Mouse (Mus musculus): ENCODE measurements at regions not wholly inside any gene's neighbourhood (a gene's known extent, or its start where the extent isn't known, plus 50 kb on each side); places are given as distances from the start of the nearest gene placed in this dataset.
A peak's percentile ranks its signal among the peaks of the same experiment; 100 is the strongest.

DNA sequence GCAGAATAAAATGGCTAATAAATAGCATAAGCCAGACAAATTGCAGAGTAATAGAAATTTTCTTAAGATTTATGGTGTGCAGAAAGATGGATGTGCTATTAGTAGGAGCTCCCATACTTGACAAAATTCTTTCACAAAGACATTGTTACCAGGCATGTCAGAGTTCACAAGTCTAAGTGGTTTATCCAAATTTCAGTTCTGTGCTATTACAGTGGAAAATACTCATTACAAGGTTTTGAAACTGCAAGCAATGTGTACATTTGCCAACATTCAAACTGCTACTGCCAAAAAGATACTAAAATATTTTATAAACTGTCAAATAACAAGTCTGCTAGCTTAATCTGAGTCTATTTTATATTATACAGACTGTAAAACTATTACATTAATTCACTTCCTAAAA lies 1550.2 kb upstream of the Acvr2a start:
- no peak for DNase-seq (ENCODE audit: low spot score in 2 of 2)

DNA sequence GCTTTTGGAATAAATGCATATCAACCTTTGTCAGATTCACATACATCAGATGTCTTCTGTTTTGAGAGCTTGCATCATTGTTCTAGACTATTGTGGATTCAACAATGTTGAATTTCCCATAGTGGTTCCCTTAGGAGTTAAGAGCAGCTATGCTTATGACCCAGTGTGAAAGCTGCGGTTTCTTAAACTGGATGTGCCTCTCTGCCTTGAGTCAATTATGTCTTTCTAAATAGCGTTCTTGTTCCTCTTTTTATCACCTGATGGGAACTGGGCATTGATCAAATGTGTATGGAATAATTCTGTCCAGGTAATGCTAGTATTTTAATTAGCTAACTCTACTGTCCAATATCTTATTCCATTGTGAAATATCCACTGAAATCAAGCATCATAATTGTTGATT lies 1548.0 kb upstream of the Acvr2a start:
- DNase-seq (ENCODE audit: low spot score in 2 of 2) = no peak

DNA sequence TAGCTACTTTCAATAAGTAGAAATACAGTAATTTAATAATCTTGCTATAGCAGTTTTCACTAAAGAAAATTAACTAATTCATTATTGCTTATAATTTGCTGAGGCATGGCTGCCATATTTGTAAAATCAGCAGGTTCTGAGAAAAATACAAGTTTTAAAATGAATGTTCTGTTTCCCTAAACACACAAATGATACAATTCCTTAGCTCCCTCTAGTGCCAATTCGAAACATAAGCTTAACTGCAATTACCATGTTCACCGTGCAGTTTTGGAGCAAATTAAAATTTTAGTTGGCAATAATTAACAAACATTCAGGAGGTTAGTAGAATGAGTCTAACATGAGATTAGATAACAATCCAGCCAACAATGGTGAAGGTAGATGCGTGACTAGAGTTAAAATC lies 1518.4 kb upstream of the Acvr2a start:
- DNase-seq (ENCODE audit: low spot score in 2 of 2) = peak in 1 of 2 experiments; percentile 4

DNA sequence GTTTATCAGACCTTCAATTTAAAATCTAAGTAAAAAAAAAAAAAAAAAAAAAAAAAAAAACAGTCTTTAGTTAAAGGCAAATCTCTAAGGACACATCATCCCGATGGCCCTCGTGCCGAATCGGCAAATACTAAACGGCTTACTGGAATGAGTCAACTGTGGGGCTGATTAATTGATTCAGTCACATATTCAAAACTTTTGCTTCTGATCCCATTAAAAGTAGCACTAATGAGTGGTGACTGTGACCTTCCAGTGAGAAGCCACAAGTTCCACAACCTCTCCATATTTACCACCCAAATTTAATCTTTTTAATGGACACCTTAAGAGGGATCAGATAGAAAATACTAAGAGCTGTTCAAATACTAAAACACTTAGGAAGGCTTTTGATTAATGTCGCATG lies 1511.9 kb upstream of the Acvr2a start:
- no peak for DNase-seq (ENCODE audit: low spot score in 2 of 2)

DNA sequence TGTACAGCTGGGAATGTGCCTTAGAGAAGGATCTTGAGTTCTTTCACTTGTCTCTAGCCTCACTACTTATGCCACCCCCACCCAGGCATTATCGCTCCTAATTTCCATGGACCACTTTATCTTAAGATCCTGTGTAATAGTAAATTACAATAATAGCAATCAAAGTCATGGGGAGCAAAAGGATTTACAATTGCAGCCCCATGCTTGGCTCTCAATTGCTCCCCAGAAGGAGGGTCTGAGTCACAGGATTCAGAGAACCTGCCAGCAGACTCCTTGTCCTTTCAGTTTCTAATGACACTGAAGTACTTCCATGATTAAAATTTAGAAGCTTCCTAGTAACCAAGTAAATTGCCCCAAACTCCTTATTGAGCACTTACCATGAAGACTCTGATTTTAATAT lies 1483.3 kb upstream of the Acvr2a start:
- no peak for DNase-seq (ENCODE audit: low spot score in 2 of 2)

DNA sequence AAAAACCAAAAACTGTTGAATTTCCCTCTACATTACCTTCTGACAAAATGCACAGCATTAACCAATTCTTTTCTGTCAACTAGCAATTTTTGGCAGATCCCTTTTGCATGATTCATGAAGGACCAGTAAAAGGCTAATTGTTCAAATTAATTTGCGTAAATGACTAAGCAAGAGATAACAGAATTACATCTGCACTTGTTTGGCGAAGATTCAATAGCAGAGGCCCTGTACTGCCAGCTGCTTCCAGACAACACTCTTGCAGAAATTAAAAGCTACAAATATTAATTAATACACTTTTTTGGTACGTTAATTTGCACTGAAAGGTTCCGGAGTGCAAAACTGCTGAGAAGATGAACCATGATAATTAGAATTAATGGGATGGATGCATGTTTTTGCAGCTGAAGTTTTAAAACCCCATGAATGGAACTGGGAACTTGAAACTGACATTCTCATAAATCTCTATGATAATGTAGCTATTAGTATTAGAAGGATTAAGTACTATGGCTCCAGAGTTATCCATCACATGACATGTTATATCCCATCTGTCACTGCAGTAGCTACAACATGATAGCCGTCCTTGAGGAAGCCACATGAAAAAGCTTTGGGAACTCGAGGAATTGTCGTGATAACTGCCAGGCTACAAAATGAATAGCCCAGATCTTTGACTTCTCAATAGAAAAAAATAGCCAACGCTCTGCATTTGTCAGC lies 1479.3 kb upstream of the Acvr2a start:
- no peak for DNase-seq (ENCODE audit: low spot score in 2 of 2)

DNA sequence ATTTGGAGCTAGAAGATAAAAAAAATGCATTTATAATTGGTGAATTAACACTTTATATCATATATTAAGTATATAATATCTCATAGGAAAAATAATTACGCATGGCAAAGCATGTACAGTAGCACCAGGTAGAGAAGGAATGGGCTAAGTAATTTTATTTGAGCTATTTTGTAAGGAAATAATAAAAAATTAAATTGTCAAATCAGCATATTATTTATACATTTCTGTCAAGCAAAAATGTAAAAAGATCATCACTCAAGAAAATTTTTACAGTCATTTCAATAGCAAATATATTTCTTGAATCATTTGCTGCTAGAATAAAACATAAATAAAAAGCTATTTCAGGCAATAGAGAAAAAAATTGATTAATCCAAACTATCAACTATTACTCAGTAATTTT lies 1450.4 kb upstream of the Acvr2a start:
- no peak for DNase-seq (ENCODE audit: low spot score in 2 of 2)

DNA sequence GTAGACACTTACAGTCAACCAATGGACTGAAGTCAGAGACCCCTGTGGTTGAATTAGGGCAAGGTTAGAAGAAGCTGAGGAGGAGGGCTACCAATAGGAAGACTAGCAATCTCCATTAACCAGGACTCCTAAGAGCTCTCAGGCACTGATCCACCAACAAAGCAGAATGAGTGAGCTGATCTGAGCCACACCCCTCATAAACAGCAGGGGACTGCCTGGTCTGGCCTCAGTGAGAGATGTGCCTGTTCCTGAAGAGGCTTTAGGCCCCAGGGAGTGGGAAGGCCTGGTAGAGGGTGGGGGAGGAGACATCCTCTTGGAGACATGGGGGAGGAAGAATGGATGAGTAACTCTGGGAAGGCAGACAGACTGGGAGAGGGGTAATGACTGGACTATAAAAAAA lies 1445.6 kb upstream of the Acvr2a start:
- no peak for DNase-seq (ENCODE audit: low spot score in 2 of 2)

All from right cerebral cortex, adult 2 months (tissue).